Mouse (Mus musculus) forebrain, embryonic 15.5 days (tissue): ENCODE measurements around the gene Faf2. TPM values are rescaled to one million over a fixed set of nuclear protein-coding genes. Genes with fewer than 3 reads are reported as not detected.

ENCODE experiments used
- ATAC-seq: fragments of 200-750 bp; cut with Nextera tagmentation; replicated peaks from 2 replicates; pipeline ENCODE4 v1.8.0; 2017; ENCODE audit warnings: mild to moderate bottlenecking, moderate TSS enrichment, moderate library complexity
- H3K27ac ChIP-seq: fragments of 300-500 bp; sonication (generic); replicated peaks from 2 replicates; pipeline ENCODE4 v1.5.1; 2015; ENCODE audit warnings: mild to moderate bottlenecking, inconsistent platforms
- H3K27me3 ChIP-seq: fragments of 300-500 bp; sonication (generic); 2 replicates; pipeline ENCODE4 v1.6.1; 2015; ENCODE audit warnings: inconsistent platforms
- H3K36me3 ChIP-seq: fragments of 300-500 bp; sonication (generic); 2 replicates; pipeline ENCODE4 v1.6.1; 2015; ENCODE audit warnings: mild to moderate bottlenecking, inconsistent platforms
- H3K4me1 ChIP-seq: fragments of 300-500 bp; sonication (generic); 2 replicates; pipeline ENCODE4 v1.6.1; 2015; ENCODE audit warnings: inconsistent platforms
- H3K4me2 ChIP-seq: fragments of 300-500 bp; sonication (generic); replicated peaks from 2 replicates; pipeline ENCODE4 v1.6.1; 2015; ENCODE audit warnings: mild to moderate bottlenecking, inconsistent platforms
- H3K4me3 ChIP-seq: fragments of 300-500 bp; sonication (generic); 2 replicates; pipeline ENCODE4 v1.5.1; 2015; ENCODE audit warnings: mild to moderate bottlenecking, inconsistent platforms
- H3K9ac ChIP-seq: fragments of 300-500 bp; sonication (generic); replicated peaks from 2 replicates; pipeline ENCODE4 v1.6.1; 2015; ENCODE audit warnings: mild to moderate bottlenecking, inconsistent platforms
- H3K9me3 ChIP-seq: fragments of 300-500 bp; sonication (generic); 2 replicates; pipeline ENCODE4 v1.6.1; 2016; ENCODE audit warnings: inconsistent platforms
- WGBS: fragments of 180-500 bp; shearing (Covaris S2); methylation state at CpG from one replicate; pipeline ENCODE4 v1.1.7; 2015; ENCODE audit warnings: mixed read lengths; 5-methylcytosine and 5-hydroxymethylcytosine counted together
- polyA plus RNA-seq: library from polyadenylated mRNA; unstranded; fragments of >200 nt; fragmentation: Nextera tagmentation; extraction: Ambion mirVana; gene quantifications from 2 replicates; pipeline ENCODE4 v1.2.1, GENCODE M21; 2015

Gene Faf2
- polyA plus RNA-seq, 1 experiment from 2014 or later = 64.9 TPM

- H3K36me3 ChIP-seq = peaks cover 48% of the 10 kb centered on the region
- no peak overlapping the region for H3K27ac ChIP-seq
- H3K27me3 ChIP-seq = no peaks in the 10 kb centered on the region
- ATAC-seq = no peak
- H3K9me3 ChIP-seq = no peaks in the 10 kb centered on the region
- peak overlapping the region; percentile 89 for H3K4me2 ChIP-seq
- H3K9ac ChIP-seq = peak overlapping the region; percentile 98
- whole genome bisulfite sequencing = 63% methylated on average over 3 of the region's 3 CpGs
- H3K4me3 ChIP-seq = peak overlapping the region; percentile 65
- H3K4me1 ChIP-seq = peaks cover 30% of the 10 kb centered on the region
Observed at GRCm38 (mm10) chr13:54684140-54684896, 62.7 kb downstream of the Faf2 start.

- Histone ChIP-seq H3K9me3 (no peaks in the 10 kb centered on the region), H3K36me3 (peaks cover 40% of the 10 kb centered on the region), H3K4me1 (peaks cover 30% of the 10 kb centered on the region), H3K4me3 (peak overlapping the region; percentile 65), H3K27ac (no peak overlapping the region), H3K4me2 (peak overlapping the region; percentile 89), H3K27me3 (no peaks in the 10 kb centered on the region), H3K9ac (peak overlapping the region; percentile 98)
- WGBS = 41% methylated on average over 2 of the region's 2 CpGs
- ATAC-seq = no peak
Observed at GRCm38 (mm10) chr13:54685174-54685573, 63.6 kb downstream of the Faf2 start.

- no peaks in the 10 kb centered on the region for H3K9me3 ChIP-seq
- no peak for ATAC-seq
- H3K36me3 ChIP-seq = peaks cover 28% of the 10 kb centered on the region
- H3K4me1 ChIP-seq = peaks cover 40% of the 10 kb centered on the region
- H3K27ac ChIP-seq = peak overlapping the region; percentile 99
- no peaks in the 10 kb centered on the region for H3K27me3 ChIP-seq
- peak overlapping the region; percentile 65 for H3K4me3 ChIP-seq
- WGBS = 5% methylated on average over 19 of the region's 19 CpGs
- peak overlapping the region; percentile 89 for H3K4me2 ChIP-seq
- H3K9ac ChIP-seq = peak overlapping the region; percentile 98
Observed at GRCm38 (mm10) chr13:54686139-54687053, 64.8 kb downstream of the Faf2 start.

- Histone ChIP-seq H3K27me3 (no peaks in the 10 kb centered on the region), H3K4me3 (peak overlapping the region; percentile 65), H3K4me2 (peak overlapping the region; percentile 89), H3K27ac (peak overlapping the region; percentile 99), H3K36me3 (peaks cover 21% of the 10 kb centered on the region), H3K4me1 (peaks cover 47% of the 10 kb centered on the region), H3K9me3 (no peaks in the 10 kb centered on the region), H3K9ac (peak overlapping the region; percentile 98)
- peak; percentile 74 for ATAC-seq
- under 1% methylated on average over 34 of the region's 35 CpGs for WGBS
Observed at GRCm38 (mm10) chr13:54687096-54687495, 65.5 kb downstream of the Faf2 start.

- Histone ChIP-seq H3K9me3 (no peaks in the 10 kb centered on the region), H3K4me2 (peak overlapping the region; percentile 89), H3K27ac (peak overlapping the region; percentile 99), H3K4me3 (peak overlapping the region; percentile 65), H3K36me3 (peaks cover 14% of the 10 kb centered on the region), H3K9ac (peak overlapping the region; percentile 98), H3K4me1 (peaks cover 54% of the 10 kb centered on the region), H3K27me3 (no peaks in the 10 kb centered on the region)
- peak; percentile 88 for ATAC-seq
- 1% methylated on average over 80 of the region's 82 CpGs for WGBS
Observed at GRCm38 (mm10) chr13:54687575-54688424, 66.2 kb downstream of the Faf2 start.

- H3K4me3 ChIP-seq = no peak overlapping the region
- no peaks in the 10 kb centered on the region for H3K9me3 ChIP-seq
- H3K4me2 ChIP-seq = no peak overlapping the region
- H3K9ac ChIP-seq = no peak overlapping the region
- H3K27me3 ChIP-seq = no peaks in the 10 kb centered on the region
- H3K36me3 ChIP-seq = no peaks in the 10 kb centered on the region
- no peak for ATAC-seq
- 90% methylated on average over 8 of the region's 8 CpGs for WGBS
- H3K27ac ChIP-seq = no peak overlapping the region
- peaks cover 48% of the 10 kb centered on the region for H3K4me1 ChIP-seq
Observed at GRCm38 (mm10) chr13:54690151-54690740, 68.7 kb downstream of the Faf2 start.

- Histone ChIP-seq H3K4me2 (no peak overlapping the region), H3K36me3 (no peaks in the 10 kb centered on the region), H3K27me3 (no peaks in the 10 kb centered on the region), H3K9me3 (no peaks in the 10 kb centered on the region), H3K4me3 (no peak overlapping the region), H3K4me1 (peaks cover 38% of the 10 kb centered on the region), H3K27ac (no peak overlapping the region), H3K9ac (no peak overlapping the region)
- ATAC-seq = no peak
Observed at GRCm38 (mm10) chr13:54691737-54692136, 70.2 kb downstream of the Faf2 start.

GRCm38 (mm10) chr13:54692711-54693557, 71.3 kb downstream of the Faf2 start:
- H3K36me3 ChIP-seq = no peaks in the 10 kb centered on the region
- peak overlapping the region; percentile 98 for H3K4me3 ChIP-seq
- H3K27me3 ChIP-seq = no peaks in the 10 kb centered on the region
- peak overlapping the region; percentile 95 for H3K9ac ChIP-seq
- no peak for ATAC-seq
- H3K27ac ChIP-seq = peak overlapping the region; percentile 91
- peaks cover 38% of the 10 kb centered on the region for H3K4me1 ChIP-seq
- peak overlapping the region; percentile 93 for H3K4me2 ChIP-seq
- H3K9me3 ChIP-seq = no peaks in the 10 kb centered on the region
- WGBS = 15% methylated on average over 21 of the region's 21 CpGs

GRCm38 (mm10) chr13:54693558-54694347, 72.2 kb downstream of the Faf2 start, which contains the start of gene Rnf44:
Rnf44 (minus strand) TSS chr13:54693907.
- Histone ChIP-seq H3K27ac (peak within 1 kb of the TSS; percentile 91), H3K9me3 (no peaks in the 10 kb centered on the region), H3K27me3 (no peaks in the 10 kb centered on the region), H3K4me1 (peaks cover 32% of the 10 kb centered on the region), H3K4me3 (peak within 1 kb of the TSS; percentile 98), H3K4me2 (peak within 1 kb of the TSS; percentile 93), H3K9ac (peak within 1 kb of the TSS; percentile 95), H3K36me3 (no peaks in the 10 kb centered on the region)
- ATAC-seq = peak; percentile 97
- WGBS = under 1% methylated on average over 79 of the region's 92 CpGs
